Mouse (Mus musculus) forebrain, embryonic 13.5 days (tissue): Measurements from ENCODE around the gene Dysf. TPM values are rescaled to one million over a fixed set of nuclear protein-coding genes. Genes with fewer than 3 reads are reported as not detected.

ENCODE experiments used
- ATAC-seq: fragments of 200-750 bp; cut with Nextera tagmentation; 2 replicates; pipeline ENCODE4 v1.8.0; 2017
- H3K27ac ChIP-seq: fragments of 300-500 bp; sonication (generic); 2 replicates; pipeline ENCODE4 v1.5.1; 2015; ENCODE audit warnings: inconsistent platforms, mild to moderate bottlenecking, moderate library complexity
- H3K27me3 ChIP-seq: fragments of 300-500 bp; sonication (generic); 2 replicates; pipeline ENCODE4 v1.6.1; 2015; ENCODE audit warnings: mild to moderate bottlenecking, inconsistent platforms
- H3K36me3 ChIP-seq: fragments of 300-500 bp; sonication (generic); 2 replicates; pipeline ENCODE4 v1.6.1; 2015; ENCODE audit warnings: mild to moderate bottlenecking, inconsistent platforms; ENCODE audit not compliant: poor library complexity, severe bottlenecking
- H3K4me1 ChIP-seq: fragments of 300-500 bp; sonication (generic); 2 replicates; pipeline ENCODE4 v1.6.1; 2015; ENCODE audit warnings: inconsistent platforms
- H3K4me2 ChIP-seq: fragments of 300-500 bp; sonication (generic); 2 replicates; pipeline ENCODE4 v1.6.1; 2015; ENCODE audit warnings: inconsistent platforms, mild to moderate bottlenecking, moderate library complexity
- H3K4me3 ChIP-seq: fragments of 300-500 bp; sonication (generic); 2 replicates; pipeline ENCODE4 v1.5.1; 2015; ENCODE audit warnings: mild to moderate bottlenecking, inconsistent platforms
- H3K9ac ChIP-seq: fragments of 300-500 bp; sonication (generic); 2 replicates; pipeline ENCODE4 v1.6.1; 2015; ENCODE audit warnings: mild to moderate bottlenecking, inconsistent platforms
- H3K9me3 ChIP-seq: fragments of 300-500 bp; sonication (generic); replicated peaks from 2 replicates; pipeline ENCODE4 v1.6.1; 2016; ENCODE audit warnings: inconsistent platforms
- WGBS: fragments of 180-500 bp; shearing (Covaris S2); methylation state at CpG from one replicate; pipeline ENCODE4 v1.1.7; 2015; 5-methylcytosine and 5-hydroxymethylcytosine counted together
- polyA plus RNA-seq: library from polyadenylated mRNA; unstranded; fragments of >200 nt; fragmentation: Nextera tagmentation; extraction: Ambion mirVana; gene quantifications from 2 replicates; pipeline ENCODE4 v1.2.1, GENCODE M21; 2015

Gene Dysf
- polyA plus RNA-seq, 1 experiment from 2014 or later: 1.3 TPM

- no peak overlapping the region for H3K4me2 ChIP-seq
- H3K27ac ChIP-seq: no peak overlapping the region
- H3K4me3 ChIP-seq: no peak overlapping the region
- no peaks in the 10 kb centered on the region for H3K36me3 ChIP-seq
- H3K9ac ChIP-seq: no peak overlapping the region
- H3K9me3 ChIP-seq: no peaks in the 10 kb centered on the region
- H3K27me3 ChIP-seq: no peaks in the 10 kb centered on the region
- ATAC-seq: no peak
- 83% methylated on average over 8 of the region's 8 CpGs for WGBS
- no peaks in the 10 kb centered on the region for H3K4me1 ChIP-seq
These were observed 48.8 kb downstream of the Dysf start for GRCm38 (mm10) chr6:84057216-84057615.

GRCm38 (mm10) chr6:84058671-84059141 is 50.3 kb downstream of the Dysf start:
- H3K9ac ChIP-seq: no peak overlapping the region
- 74% methylated on average over 5 of the region's 5 CpGs for WGBS
- no peaks in the 10 kb centered on the region for H3K9me3 ChIP-seq

GRCm38 (mm10) chr6:84059771-84060414 is 51.5 kb downstream of the Dysf start:
- no peaks in the 10 kb centered on the region for H3K4me1 ChIP-seq
- no peaks in the 10 kb centered on the region for H3K36me3 ChIP-seq
- no peak overlapping the region for H3K27ac ChIP-seq
- H3K27me3 ChIP-seq: no peaks in the 10 kb centered on the region
- WGBS: 50% methylated on average over 4 of the region's 4 CpGs
- no peak for ATAC-seq
- H3K4me3 ChIP-seq: no peak overlapping the region
- no peaks in the 10 kb centered on the region for H3K9me3 ChIP-seq
- H3K4me2 ChIP-seq: no peak overlapping the region
- no peak overlapping the region for H3K9ac ChIP-seq

More at GRCm38 (mm10) chr6:84058671-84059141, 50.3 kb downstream of the Dysf start:
- Histone ChIP-seq H3K4me2 (no peak overlapping the region), H3K27me3 (no peaks in the 10 kb centered on the region), H3K4me1 (no peaks in the 10 kb centered on the region), H3K4me3 (no peak overlapping the region), H3K36me3 (no peaks in the 10 kb centered on the region), H3K27ac (no peak overlapping the region)
- ATAC-seq: no peak

GRCm38 (mm10) chr6:84061328-84061727 is 52.9 kb downstream of the Dysf start:
- 8% methylated on average over 5 of the region's 5 CpGs for WGBS
- ATAC-seq: 0 out of 2 replicates have a peak, but pooled peaks have one; percentile 51

GRCm38 (mm10) chr6:84062541-84062940 is 54.2 kb downstream of the Dysf start:
- Histone ChIP-seq H3K4me2 (no peak overlapping the region), H3K4me3 (no peak overlapping the region), H3K4me1 (no peaks in the 10 kb centered on the region), H3K36me3 (no peaks in the 10 kb centered on the region), H3K27me3 (no peaks in the 10 kb centered on the region), H3K9ac (no peak overlapping the region), H3K9me3 (no peaks in the 10 kb centered on the region), H3K27ac (no peak overlapping the region)
- no peak for ATAC-seq
- WGBS: 72% methylated on average over 5 of the region's 5 CpGs

More at GRCm38 (mm10) chr6:84061328-84061727, 52.9 kb downstream of the Dysf start:
- Histone ChIP-seq H3K27me3 (no peaks in the 10 kb centered on the region), H3K36me3 (no peaks in the 10 kb centered on the region), H3K27ac (no peak overlapping the region), H3K4me2 (no peak overlapping the region), H3K4me3 (no peak overlapping the region), H3K4me1 (no peaks in the 10 kb centered on the region), H3K9ac (no peak overlapping the region), H3K9me3 (no peaks in the 10 kb centered on the region)

- no peak for ATAC-seq
- WGBS: 89% methylated on average over 5 of the region's 5 CpGs
- no peak overlapping the region for H3K27ac ChIP-seq
These were observed 59.8 kb downstream of the Dysf start for GRCm38 (mm10) chr6:84068236-84068635.

GRCm38 (mm10) chr6:84070251-84070650 is 61.9 kb downstream of the Dysf start:
- Histone ChIP-seq H3K9ac (no peak overlapping the region), H3K4me2 (no peak overlapping the region), H3K36me3 (no peaks in the 10 kb centered on the region), H3K27me3 (no peaks in the 10 kb centered on the region), H3K4me1 (no peaks in the 10 kb centered on the region), H3K27ac (no peak overlapping the region), H3K9me3 (no peaks in the 10 kb centered on the region), H3K4me3 (no peak overlapping the region)
- 82% methylated on average over 6 of the region's 6 CpGs for WGBS
- no peak for ATAC-seq

More at GRCm38 (mm10) chr6:84068236-84068635, 59.8 kb downstream of the Dysf start:
- Histone ChIP-seq H3K36me3 (no peaks in the 10 kb centered on the region), H3K9ac (no peak overlapping the region), H3K9me3 (no peaks in the 10 kb centered on the region), H3K27me3 (no peaks in the 10 kb centered on the region), H3K4me1 (no peaks in the 10 kb centered on the region), H3K4me2 (no peak overlapping the region), H3K4me3 (no peak overlapping the region)

GRCm38 (mm10) chr6:84072574-84072973 is 64.2 kb downstream of the Dysf start:
- H3K4me2 ChIP-seq: no peak overlapping the region
- 60% methylated on average over 9 of the region's 9 CpGs for WGBS
- H3K27ac ChIP-seq: no peak overlapping the region
- no peaks in the 10 kb centered on the region for H3K36me3 ChIP-seq
- no peak overlapping the region for H3K9ac ChIP-seq
- H3K4me1 ChIP-seq: no peaks in the 10 kb centered on the region
- H3K4me3 ChIP-seq: no peak overlapping the region
- no peaks in the 10 kb centered on the region for H3K9me3 ChIP-seq
- ATAC-seq: no peak
- H3K27me3 ChIP-seq: no peaks in the 10 kb centered on the region

- H3K27ac ChIP-seq: no peak overlapping the region
- H3K4me3 ChIP-seq: no peak overlapping the region
- H3K27me3 ChIP-seq: no peaks in the 10 kb centered on the region
- H3K4me2 ChIP-seq: no peak overlapping the region
- no peak for ATAC-seq
- H3K4me1 ChIP-seq: no peaks in the 10 kb centered on the region
- no peaks in the 10 kb centered on the region for H3K9me3 ChIP-seq
- no peak overlapping the region for H3K9ac ChIP-seq
- WGBS: 58% methylated on average over 1 of the region's 1 CpGs
- H3K36me3 ChIP-seq: no peaks in the 10 kb centered on the region
These were observed 69.8 kb downstream of the Dysf start for GRCm38 (mm10) chr6:84078172-84078571.

- Histone ChIP-seq H3K9ac (no peak overlapping the region), H3K9me3 (no peaks in the 10 kb centered on the region), H3K4me2 (no peak overlapping the region), H3K27ac (no peak overlapping the region), H3K4me1 (no peaks in the 10 kb centered on the region), H3K27me3 (no peaks in the 10 kb centered on the region), H3K4me3 (no peak overlapping the region), H3K36me3 (no peaks in the 10 kb centered on the region)
- ATAC-seq: no peak
- WGBS: 48% methylated on average over 3 of the region's 3 CpGs
These were observed 72.2 kb downstream of the Dysf start for GRCm38 (mm10) chr6:84080631-84081030.

- Histone ChIP-seq H3K9me3 (no peaks in the 10 kb centered on the region), H3K36me3 (no peaks in the 10 kb centered on the region), H3K4me1 (no peaks in the 10 kb centered on the region), H3K27ac (no peak overlapping the region), H3K4me2 (no peak overlapping the region), H3K4me3 (no peak overlapping the region), H3K27me3 (no peaks in the 10 kb centered on the region), H3K9ac (no peak overlapping the region)
- no peak for ATAC-seq
- WGBS: 76% methylated on average over 10 of the region's 10 CpGs
These were observed 76.4 kb downstream of the Dysf start for GRCm38 (mm10) chr6:84084757-84085156.

GRCm38 (mm10) chr6:84093473-84093872 is 85.1 kb downstream of the Dysf start:
- WGBS: 27% methylated on average over 4 of the region's 4 CpGs
- Histone ChIP-seq H3K9me3 (no peaks in the 10 kb centered on the region), H3K27ac (no peak overlapping the region), H3K4me3 (no peak overlapping the region), H3K36me3 (no peaks in the 10 kb centered on the region), H3K9ac (no peak overlapping the region), H3K4me2 (no peak overlapping the region), H3K27me3 (peaks cover 2% of the 10 kb centered on the region; the same call in 1 of the 2 replicates), H3K4me1 (no peaks in the 10 kb centered on the region)
- peak; percentile 66; the same call in 1 of the 2 replicates for ATAC-seq

- 93% methylated on average over 9 of the region's 9 CpGs for WGBS
- Histone ChIP-seq H3K4me3 (no peak overlapping the region), H3K27me3 (peaks cover 5% of the 10 kb centered on the region; the same call in 1 of the 2 replicates), H3K9me3 (no peaks in the 10 kb centered on the region), H3K36me3 (no peaks in the 10 kb centered on the region), H3K4me1 (no peaks in the 10 kb centered on the region), H3K9ac (no peak overlapping the region), H3K27ac (no peak overlapping the region), H3K4me2 (no peak overlapping the region)
- ATAC-seq: no peak
These were observed 86.1 kb downstream of the Dysf start for GRCm38 (mm10) chr6:84094536-84094935.
